Mouse (Mus musculus) liver, postnatal 0 days (tissue): Measurements from ENCODE around the gene Tceal9. TPM values are rescaled to one million over a fixed set of nuclear protein-coding genes. Genes with fewer than 3 reads are reported as not detected.
"Not testable (repeated sequence)": the region's sequence is repeated elsewhere in the genome, so short reads cannot be mapped to it uniquely, and the experiment has no call there.

Experiments
- ATAC-seq: fragments of 200-750 bp; cut with Nextera tagmentation; 2 replicates; pipeline ENCODE4 v1.8.0; 2017; ENCODE audit warnings: mild to moderate bottlenecking, moderate library complexity
- DNase-seq: peaks from one replicate; pipeline ENCODE4 v3.0.0-alpha.2; 2016
- H3K27ac ChIP-seq: fragments of 300-500 bp; sonication (generic); 2 replicates; pipeline ENCODE4 v1.5.1; 2014; ENCODE audit warnings: antibody characterized with exemption, moderate library complexity, mild to moderate bottlenecking, low read depth
- H3K27me3 ChIP-seq: fragments of 300-500 bp; sonication (generic); 2 replicates; pipeline ENCODE4 v1.6.1; 2014; ENCODE audit warnings: low read length, control low read depth, mixed read lengths; ENCODE audit not compliant: insufficient read depth
- H3K36me3 ChIP-seq: fragments of 300-500 bp; sonication (generic); replicated peaks from 2 replicates; pipeline ENCODE4 v1.6.1; 2014; ENCODE audit warnings: mild to moderate bottlenecking, control low read depth, low read length, moderate library complexity, mixed read lengths; ENCODE audit not compliant: insufficient read depth
- H3K4me1 ChIP-seq: fragments of 300-500 bp; sonication (generic); 2 replicates; pipeline ENCODE4 v1.6.1; 2014; ENCODE audit warnings: antibody characterized with exemption, mild to moderate bottlenecking, control low read depth; ENCODE audit not compliant: insufficient read depth
- H3K4me2 ChIP-seq: fragments of 300-500 bp; sonication (generic); 2 replicates; pipeline ENCODE4 v1.6.1; 2014; ENCODE audit warnings: low read depth, mild to moderate bottlenecking, low read length, moderate library complexity, mixed read lengths
- H3K4me3 ChIP-seq: fragments of 300-500 bp; sonication (generic); 2 replicates; pipeline ENCODE4 v1.5.1; 2014; ENCODE audit warnings: low read depth, low read length
- H3K9ac ChIP-seq: fragments of 300-500 bp; sonication (generic); replicated peaks from 2 replicates; pipeline ENCODE4 v1.6.1; 2014; ENCODE audit warnings: mild to moderate bottlenecking, moderate library complexity
- H3K9me3 ChIP-seq: fragments of 300-500 bp; sonication (generic); 2 replicates; pipeline ENCODE4 v1.6.1; 2016; ENCODE audit warnings: mild to moderate bottlenecking, control low read depth, low read length, mixed read lengths
- CTCF ChIP-seq: sonication (generic); IDR thresholded peaks from 2 replicates; pipeline ENCODE4 v1.5.1; 2016; ENCODE audit warnings: antibody characterized with exemption, low read depth
- EP300 ChIP-seq: IDR thresholded peaks from 2 replicates; pipeline ENCODE4 v1.6.1; 2016; ENCODE audit warnings: antibody characterized with exemption, low read depth, mild to moderate bottlenecking
- WGBS: fragments of 180-500 bp; shearing (Covaris S2); extraction: QIAGEN DNeasy Blood & Tissue Kit; methylation state at CpG from one replicate; pipeline ENCODE4 v1.1.7; 2014; ENCODE audit not compliant: insufficient replicate concordance; 5-methylcytosine and 5-hydroxymethylcytosine counted together
- polyA plus RNA-seq: library from polyadenylated mRNA; unstranded; fragments of >200 nt; fragmentation: Nextera tagmentation; extraction: Ambion mirVana; gene quantifications from 2 replicates; pipeline ENCODE4 v1.2.1, GENCODE M21; 2015

Tceal9 gene
- polyA plus RNA-seq, 1 experiment from 2014 or later = 220 TPM

DNA sequence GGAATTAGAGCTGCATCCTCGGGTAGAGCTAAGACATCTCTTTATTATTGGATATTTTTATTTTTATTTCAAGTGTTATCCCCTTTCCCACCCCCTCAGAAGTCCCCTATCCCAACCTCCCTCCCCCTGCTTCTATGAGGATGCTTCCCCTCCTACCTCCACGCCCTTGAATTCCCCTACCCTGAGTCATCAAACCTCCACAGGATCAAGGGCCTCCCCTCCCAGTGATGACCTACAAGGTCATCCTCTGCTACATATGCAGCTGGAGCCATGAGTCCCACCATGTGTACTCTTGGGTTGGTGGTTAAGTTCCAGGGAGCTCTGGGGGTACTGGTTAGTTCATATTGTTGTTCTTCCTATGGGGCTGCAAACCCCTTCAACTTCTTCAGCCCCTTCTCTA lies 31.5 kb upstream of the Tceal9 start:
- Histone ChIP-seq H3K4me1 (no peaks in the 10 kb centered on the region), H3K9ac (no peak overlapping the region), H3K4me3 (no peak overlapping the region), H3K36me3 (no peaks in the 10 kb centered on the region), H3K4me2 (no peak overlapping the region), H3K27me3 (no peaks in the 10 kb centered on the region), H3K9me3 (no peaks in the 10 kb centered on the region), H3K27ac (no peak overlapping the region)
- ATAC-seq (no peak), DNase-seq (no peak)
- no peak for TF ChIP-seq CTCF
- no peak for TF ChIP-seq EP300
- 52% methylated on average over 2 of the region's 2 CpGs for WGBS

DNA sequence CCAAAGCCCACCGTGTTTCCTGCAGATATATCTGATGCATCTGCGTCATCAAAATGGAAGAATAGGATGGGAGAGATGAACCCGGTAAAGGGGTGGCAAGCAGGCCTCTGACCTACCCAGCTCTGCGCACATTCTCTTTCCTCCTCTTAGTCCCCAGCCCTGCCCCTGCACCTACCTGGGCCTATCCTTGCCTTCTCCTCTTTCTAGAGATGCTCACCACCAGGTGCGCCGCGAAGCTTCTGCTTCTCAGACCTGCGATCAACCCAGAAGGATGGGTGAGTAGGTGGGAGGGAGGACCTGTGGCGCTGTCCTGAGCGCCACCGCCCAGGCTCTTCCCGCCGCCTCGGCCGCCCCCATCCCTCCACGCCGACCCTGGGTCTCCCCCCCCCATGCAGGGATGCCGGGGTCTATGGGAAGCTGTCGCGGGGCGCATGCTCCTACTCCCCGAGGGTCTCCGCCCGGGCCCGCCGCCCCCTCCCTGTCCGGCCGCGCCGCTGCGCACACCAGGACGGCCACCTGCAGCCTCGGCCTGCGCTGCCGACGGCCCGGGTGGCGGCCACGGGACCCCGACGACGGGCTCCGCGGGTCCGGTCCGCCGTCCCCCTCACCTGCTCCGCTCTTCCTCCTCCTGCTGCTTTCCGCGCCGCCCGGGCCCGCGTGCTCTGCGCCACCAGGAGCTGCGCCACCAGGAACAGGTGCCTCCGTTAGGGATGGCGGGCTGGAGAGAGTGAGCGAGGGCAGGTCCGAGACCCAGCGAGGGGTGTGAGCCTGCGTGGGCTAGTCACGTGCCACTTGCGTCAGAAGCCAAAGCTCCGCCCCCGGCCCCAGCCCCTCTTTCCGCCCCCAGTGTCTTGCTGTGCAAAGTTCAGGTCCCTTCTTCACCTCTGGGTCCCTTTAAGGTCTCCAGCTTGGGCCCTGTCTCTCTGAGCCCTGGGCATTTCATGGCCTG lies 29.9 kb upstream of the Tceal9 start, which contains the start of the genes Tceal7 and Bex1:
TSS of gene Tceal7 (plus strand) at position 51 of the 949 bp plus-strand sequence.
TSS of gene Bex1 (minus strand) at position 785 of the 949 bp plus-strand sequence.
- not testable (repeated sequence) for H3K4me1 ChIP-seq, DNase-seq, H3K27ac ChIP-seq, H3K27me3 ChIP-seq, H3K36me3 ChIP-seq, H3K9ac ChIP-seq, H3K9me3 ChIP-seq
- ATAC-seq = peak; percentile 89
- 20% methylated on average over 14 of the region's 67 CpGs for WGBS
- peak within 1 kb of the TSS; percentile 32 for H3K4me3 ChIP-seq
- peak within 1 kb of the TSS; percentile 50 for H3K4me2 ChIP-seq

DNA sequence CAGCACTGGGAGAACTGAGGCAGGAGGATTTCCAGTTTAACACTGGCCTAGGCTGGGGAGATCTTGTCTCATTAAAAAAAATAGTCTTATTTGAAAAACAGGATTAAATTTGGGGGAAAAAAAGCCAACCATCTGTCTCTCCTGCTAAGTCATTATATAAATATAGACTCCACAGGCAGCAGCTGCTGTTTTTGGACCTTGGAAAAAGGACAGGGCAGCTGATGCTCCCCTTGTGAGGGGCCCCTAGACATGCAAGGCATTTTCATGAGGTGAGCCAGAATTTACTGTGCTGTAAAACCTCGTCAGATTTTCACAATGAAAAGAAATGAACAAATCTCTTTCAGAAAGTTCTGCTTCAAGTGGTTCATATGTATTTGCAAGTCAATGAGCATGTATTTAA lies 28.6 kb upstream of the Tceal9 start:
- Histone ChIP-seq H3K4me2 (no peak overlapping the region), H3K9me3 (no peaks in the 10 kb centered on the region), H3K27me3 (no peaks in the 10 kb centered on the region), H3K9ac (no peak overlapping the region), H3K4me1 (no peaks in the 10 kb centered on the region), H3K4me3 (no peak overlapping the region), H3K27ac (no peak overlapping the region), H3K36me3 (no peaks in the 10 kb centered on the region)
- DNase-seq (no peak), ATAC-seq (no peak)
- 61% methylated on average over 1 of the region's 1 CpGs for WGBS
- TF ChIP-seq CTCF (no peak), EP300 (no peak)

DNA sequence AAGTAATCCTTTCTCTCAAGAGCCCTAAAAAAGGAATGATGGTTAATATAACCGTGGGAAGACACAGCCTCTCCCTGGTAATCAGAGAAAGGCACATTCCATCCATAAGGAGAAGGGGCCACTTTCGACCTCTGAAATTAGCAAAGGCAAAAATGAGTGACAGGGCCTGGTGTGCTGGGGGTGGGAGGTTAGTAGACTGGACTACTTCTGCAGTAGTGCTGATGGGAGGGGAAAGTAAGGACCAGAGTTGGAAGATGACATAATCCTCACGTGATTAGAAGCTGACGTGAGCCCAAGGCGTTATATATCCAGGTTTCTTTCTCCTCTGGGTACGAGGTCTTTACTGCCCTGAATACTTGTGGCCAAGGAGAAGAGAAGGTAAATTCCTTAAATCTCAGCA lies 21.2 kb upstream of the Tceal9 start:
- Histone ChIP-seq H3K4me3 (no peak overlapping the region), H3K27ac (no peak overlapping the region), H3K4me1 (no peaks in the 10 kb centered on the region), H3K4me2 (no peak overlapping the region), H3K36me3 (no peaks in the 10 kb centered on the region), H3K9ac (no peak overlapping the region), H3K9me3 (no peaks in the 10 kb centered on the region), H3K27me3 (no peaks in the 10 kb centered on the region)
- no peak for TF ChIP-seq CTCF
- TF ChIP-seq EP300 = no peak
- DNase-seq (no peak), ATAC-seq (no peak)
- WGBS = 67% methylated on average over 6 of the region's 6 CpGs

DNA sequence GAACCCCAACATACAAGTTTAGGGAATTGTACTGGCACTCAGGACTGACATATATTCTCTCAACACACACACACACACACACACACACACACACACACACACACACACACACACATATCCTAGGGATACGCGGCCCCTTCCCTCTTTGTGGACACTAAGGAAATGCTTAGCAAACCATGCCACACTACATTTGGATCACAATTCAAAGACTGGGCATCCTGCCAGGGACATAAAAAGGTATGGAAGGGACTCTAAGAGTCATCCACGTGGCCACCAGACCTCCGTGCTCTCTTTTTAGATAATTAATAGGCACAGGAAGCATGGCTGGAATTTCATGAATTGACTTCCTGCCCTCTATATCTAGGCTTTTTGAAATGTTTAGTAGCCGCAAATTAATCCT lies 17.1 kb upstream of the Tceal9 start:
- no peak for ATAC-seq
- WGBS = 61% methylated on average over 5 of the region's 5 CpGs
- no peak for TF ChIP-seq EP300
- Histone ChIP-seq H3K4me3 (no peak overlapping the region), H3K36me3 (no peaks in the 10 kb centered on the region), H3K9me3 (no peaks in the 10 kb centered on the region), H3K27me3 (no peaks in the 10 kb centered on the region), H3K4me1 (no peaks in the 10 kb centered on the region), H3K4me2 (no peak overlapping the region), H3K9ac (no peak overlapping the region), H3K27ac (no peak overlapping the region)
- peak; percentile 15 for DNase-seq

DNA sequence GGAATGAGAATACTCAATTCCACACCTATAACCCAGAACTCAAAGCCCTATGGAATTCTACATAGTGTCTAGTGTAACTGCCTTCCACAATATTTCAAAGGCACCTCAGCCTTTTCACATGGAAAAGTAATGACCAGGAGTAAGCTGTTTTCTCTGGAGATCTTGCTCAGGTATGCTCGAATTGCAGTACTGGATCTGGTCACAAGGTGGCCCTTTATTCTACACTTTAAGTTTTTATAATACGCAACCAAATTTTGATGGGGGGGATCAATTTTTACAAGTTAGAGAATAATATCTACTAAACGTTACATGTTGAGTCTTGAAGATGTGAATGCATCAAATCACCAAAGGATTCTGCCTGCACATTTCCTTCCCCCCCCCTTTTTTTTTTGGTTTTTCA lies 6.8 kb upstream of the Tceal9 start:
- Histone ChIP-seq H3K27ac (no peak overlapping the region), H3K9ac (no peak overlapping the region), H3K27me3 (no peaks in the 10 kb centered on the region), H3K9me3 (no peaks in the 10 kb centered on the region), H3K36me3 (no peaks in the 10 kb centered on the region), H3K4me3 (no peak overlapping the region), H3K4me1 (no peaks in the 10 kb centered on the region), H3K4me2 (no peak overlapping the region)
- ATAC-seq (no peak), DNase-seq (peak; percentile 33)
- peak; percentile 58 for TF ChIP-seq CTCF
- TF ChIP-seq EP300 = no peak
- 33% methylated on average over 3 of the region's 3 CpGs for WGBS
